Mouse (Mus musculus) spleen, postnatal 10 days (tissue): ENCODE results near the gene Amdhd1.
"Not testable (repeated sequence)": the region's sequence is repeated elsewhere in the genome, so short reads cannot be mapped to it uniquely, and the experiment has no call there.

ENCODE experiments used
- DNase-seq, 2 experiments: peaks; one replicate each; pipeline ENCODE4 v3.0.0; 2021 to 2022; ENCODE audit warnings: low spot score in 2 of 2

Amdhd1 gene

DNA sequence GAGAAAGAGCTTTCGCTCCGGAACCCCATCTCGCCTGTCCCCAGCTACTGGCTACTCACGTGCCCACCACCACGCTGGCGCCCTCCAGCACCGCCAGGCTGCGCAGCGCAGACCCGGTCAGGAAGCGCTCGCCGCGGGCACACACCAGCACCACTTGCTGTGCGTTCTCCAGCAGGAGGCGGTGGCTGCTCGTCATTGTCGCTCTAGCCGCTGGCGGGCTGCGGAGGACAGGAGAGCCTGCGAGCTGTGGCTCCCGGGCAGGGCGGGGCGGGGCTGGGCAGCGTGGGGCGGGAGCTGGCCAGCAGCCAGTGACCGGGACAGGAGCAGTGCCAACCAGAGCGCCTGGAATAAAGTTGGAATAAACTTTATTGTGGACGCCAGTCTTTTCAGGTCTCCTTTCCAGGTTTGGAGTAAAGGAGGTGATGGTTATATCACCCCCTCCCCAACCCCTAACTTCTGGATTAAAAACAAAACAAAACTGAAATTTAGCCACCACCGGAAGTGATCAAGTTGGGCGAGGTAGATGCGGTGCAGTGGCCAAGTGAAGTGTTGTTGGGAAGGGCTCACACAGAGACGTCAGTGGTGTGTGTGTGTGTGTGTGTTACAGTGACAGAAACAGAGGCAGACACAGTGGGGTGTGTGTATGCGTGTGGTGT lies at the start of gene Amdhd1:
Amdhd1 (minus strand) TSS at position 259 of the 656 bp plus-strand sequence.
- peak; percentile 71 to 90 for DNase-seq

DNA sequence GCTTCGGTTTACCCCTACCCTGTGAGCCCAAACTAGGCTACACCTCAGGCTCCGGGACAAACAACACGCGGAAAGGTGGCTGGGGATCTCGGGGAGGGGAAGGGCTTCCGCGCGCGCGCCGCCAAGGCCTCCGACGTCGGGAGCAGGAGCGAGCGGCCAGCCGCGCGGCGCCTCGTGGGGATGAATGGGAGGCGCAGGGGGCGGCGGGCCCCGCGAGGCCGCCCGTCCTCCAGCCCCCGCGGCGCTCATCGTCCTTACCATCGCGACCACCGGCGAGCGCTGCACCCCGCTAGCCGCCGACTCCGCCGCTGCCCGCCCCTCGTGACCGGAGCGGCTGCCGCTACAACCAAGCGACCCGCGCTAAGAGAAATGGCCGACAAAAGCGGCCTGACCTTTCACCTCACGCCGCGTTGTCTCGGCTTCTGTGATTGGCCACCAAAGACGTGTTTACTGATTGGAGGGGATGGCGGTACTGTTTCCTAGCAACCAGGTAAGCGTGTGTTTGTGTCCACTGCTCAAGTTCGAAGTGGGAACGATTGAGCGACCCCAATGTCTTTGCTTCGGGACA lies 49.5 kb upstream of the Amdhd1 start, which contains the start of gene Snrpf:
Snrpf (minus strand) TSS at position 426 of the 568 bp plus-strand sequence.
- DNase-seq = peak; percentile 88 to 90

DNA sequence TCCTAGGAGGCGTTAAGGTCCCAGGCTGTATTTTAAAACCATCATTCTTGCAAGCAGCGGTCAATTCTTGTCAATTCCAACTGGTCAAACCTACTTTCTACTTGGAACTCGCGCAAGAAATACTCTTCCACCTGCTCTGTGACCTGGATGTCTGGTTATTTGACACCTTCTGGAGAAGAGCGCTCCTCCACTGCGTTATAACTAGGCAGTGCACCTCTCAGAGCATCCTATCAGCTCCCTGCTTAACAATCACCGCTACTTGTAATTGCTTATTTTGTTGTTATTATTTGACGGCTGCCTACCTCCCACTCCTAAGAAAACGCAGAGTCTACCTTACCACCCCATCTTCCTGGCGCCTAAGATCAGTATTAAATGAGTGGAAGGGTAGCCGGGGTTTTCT lies 49.0 kb upstream of the Amdhd1 start:
- no peak for DNase-seq

DNA sequence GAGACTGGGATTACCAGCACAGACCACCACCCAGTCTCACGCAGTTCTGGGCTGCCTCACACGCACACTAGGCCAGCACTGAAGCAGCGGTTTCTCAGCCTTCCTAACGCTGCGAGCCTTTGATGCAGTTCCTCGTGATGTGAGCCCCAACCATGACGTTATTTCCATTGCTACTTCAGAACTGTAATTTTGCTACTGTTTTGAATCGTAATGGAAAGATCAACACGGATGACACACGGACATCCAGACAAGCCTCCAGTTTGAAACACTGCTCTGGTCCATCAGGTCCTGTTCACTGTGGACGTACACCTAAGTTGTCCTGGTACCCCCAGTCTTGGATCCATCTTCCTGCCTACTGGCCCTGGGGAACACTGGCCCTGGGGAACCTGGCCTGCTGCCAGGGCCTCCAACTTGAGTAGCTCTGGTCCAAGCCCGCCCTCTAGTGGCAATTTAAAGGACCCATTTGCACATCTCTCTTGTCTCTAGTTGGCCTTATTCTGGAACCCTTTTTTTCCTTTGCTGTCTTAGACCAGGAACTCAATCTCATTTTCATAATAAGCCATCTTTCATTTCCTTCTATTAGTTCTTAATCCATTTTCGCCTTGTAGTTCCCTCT lies 37.5 kb upstream of the Amdhd1 start:
- DNase-seq = peak; percentile 44 to 80

DNA sequence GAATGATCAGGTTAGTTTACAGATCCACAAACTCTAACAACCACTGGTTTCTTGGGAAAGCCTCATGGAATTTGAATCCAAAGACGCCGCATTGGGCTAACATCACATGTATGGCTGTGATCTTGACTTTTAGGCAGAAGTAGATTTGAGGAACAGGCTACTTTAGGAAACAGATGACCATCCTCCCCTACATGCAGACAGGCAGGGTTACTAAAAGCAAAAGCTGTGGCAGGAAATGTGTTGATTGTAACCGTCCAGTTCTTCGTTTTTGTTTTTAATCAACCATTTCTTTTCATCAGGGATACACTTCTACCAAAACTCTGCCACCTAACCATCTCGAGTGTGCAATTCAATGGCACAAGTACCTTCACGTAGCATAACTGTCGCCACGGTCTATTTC lies 36.1 kb upstream of the Amdhd1 start:
- no peak for DNase-seq

DNA sequence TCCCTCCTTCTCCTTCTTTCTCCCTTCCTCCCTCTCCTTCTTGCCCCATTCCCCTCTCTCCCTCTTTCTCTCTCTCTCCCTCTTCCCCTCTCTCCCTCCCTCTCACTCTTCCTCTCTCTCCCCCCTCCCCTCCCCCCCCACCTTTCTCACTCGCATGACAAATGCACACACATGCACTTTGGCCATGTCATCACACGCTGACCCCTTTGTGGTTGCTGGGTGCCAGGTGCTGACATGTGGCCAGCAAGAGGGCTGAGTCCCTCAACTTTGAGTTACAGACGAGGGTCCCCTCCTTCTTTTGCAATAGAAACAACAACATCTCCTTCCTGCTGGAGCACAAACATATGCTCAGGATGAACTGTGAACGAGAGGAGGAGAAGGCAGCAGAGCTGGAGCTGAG lies 35.1 kb upstream of the Amdhd1 start:
- no peak for DNase-seq

DNA sequence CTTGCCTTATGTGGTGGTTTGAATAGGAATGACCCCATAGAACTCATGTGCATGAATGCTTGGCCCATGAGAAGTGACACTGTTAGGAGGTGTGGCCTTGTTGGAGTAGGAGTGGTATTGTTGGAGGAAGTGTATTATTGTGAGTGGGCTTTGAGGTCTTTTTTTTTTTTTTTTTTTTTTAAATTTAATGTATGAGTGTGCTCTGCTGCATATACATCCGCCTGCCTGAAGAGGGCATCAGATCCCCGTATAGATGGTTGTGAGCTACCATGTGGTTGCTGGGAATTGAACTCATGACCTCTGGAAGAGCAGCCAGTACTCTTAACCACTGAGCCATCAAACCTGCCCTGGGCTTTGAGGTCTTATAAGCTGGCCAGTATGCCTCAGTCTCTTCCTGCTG lies 32.4 kb upstream of the Amdhd1 start:
- DNase-seq = no peak

DNA sequence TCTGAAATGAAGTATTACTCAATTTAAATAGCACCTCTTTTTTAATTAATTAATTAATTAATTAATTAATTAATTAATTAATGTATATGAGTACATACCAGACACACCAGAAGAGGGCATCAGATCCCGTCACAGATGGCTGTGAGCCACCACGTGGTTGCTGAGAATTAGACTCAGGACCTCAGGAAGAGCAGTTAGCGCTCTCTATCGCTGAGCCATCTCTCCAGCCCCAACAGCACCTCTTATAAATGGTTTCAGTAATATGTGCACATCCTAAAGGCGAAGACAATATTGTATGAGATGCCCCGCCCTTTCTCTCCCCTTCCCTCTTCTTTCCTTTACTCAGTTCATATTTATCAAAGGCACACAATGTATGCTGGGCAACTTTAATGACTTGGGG lies 28.8 kb upstream of the Amdhd1 start:
- no peak for DNase-seq

DNA sequence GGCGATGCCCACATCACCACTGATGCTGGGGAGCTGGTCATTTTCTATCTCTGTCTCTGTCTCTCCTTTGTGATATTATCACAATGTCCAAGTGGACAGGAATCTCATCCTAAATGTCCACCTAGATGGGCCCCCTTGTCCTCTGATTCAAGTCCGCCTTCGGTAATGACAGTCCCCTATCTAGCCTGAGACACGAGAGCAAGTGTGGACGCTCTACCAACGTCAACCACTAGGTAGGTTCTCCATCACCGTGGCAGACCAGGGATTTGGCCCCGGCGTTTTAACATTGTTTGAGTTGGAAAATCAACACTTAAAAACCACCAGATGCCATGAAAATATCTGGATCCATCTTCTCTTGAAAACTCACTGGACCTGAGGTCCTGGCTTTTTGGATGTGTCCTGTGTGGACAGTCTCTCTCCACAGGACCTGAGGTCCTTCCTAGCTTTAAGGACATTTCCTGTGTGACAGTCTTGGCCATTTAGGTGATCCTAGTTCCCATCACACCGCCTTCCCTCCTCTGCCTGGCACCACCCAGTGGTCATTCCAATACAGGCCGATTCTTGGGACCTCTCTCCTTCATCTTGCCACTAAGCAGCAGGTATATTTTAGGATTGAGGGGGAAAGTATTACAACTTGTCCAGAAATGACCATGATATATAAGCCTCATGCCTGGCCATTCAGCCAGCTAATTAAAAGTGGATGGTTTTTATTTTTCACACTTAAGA lies 28.2 kb upstream of the Amdhd1 start:
- no peak for DNase-seq

DNA sequence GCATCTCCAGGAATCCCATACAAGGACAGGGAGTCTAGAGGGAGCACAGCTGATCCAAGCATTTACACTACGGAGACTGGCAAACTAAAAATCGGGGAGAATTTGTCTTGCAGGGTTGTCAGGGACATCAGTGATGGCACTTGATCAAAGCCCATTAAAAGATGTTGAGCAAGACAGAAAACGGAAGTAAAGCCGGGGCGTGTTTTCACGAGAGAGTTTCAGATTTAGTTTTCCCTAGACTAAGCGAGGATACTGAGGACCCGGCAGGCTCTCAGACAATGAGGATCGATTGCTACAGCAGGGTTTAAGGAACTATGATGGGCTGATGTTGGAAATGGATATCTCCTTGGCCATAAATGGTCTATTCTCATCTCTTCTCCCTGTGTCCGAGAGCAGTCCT lies 27.2 kb upstream of the Amdhd1 start:
- no peak for DNase-seq

DNA sequence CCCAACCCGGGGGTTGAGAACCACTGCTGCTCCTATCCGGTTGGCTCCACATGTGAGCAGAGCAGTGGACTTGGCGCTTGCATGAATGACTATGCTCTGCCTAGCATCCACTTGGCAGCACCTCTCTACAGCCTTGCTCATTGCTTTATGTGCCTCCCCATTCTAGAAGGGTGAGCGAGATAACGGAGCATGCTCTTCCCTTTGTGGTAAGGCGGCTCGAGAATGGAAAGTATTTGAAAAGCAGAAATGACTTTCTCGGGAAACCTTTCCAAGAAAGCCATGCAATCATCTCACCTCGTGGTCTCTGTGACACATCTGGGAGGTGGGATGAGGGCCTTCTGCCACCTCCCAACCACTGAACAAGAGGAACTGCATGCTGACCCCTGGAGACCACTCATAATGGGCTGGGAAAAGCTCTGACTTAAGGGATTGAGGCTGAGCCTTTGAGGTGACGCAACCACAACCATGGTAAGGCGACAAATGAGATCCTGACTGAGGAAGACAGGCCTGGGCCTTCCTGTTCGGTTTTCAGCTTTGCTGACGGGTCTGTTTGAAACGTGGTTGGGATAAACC lies 24.8 kb upstream of the Amdhd1 start:
- DNase-seq = no peak

DNA sequence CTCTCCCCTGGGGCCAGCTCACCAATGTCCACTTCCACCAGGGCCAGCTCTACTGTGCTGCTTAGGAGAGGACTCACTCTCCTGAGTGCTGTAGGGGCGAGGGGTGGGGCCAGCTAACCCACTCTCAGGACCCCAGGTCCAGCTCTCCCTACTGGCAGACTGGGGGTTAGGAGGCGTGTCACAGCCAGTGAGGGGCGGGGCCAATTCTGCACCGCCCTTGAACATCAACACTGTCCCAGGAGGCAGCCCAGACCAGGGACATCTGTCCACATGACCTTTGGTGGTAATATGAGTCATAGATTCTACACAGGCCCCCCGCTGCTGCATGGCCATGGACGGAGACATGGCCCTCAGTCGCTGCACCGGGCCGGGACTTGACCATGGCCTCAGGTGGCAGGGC lies 20.0 kb upstream of the Amdhd1 start:
- DNase-seq = no peak

DNA sequence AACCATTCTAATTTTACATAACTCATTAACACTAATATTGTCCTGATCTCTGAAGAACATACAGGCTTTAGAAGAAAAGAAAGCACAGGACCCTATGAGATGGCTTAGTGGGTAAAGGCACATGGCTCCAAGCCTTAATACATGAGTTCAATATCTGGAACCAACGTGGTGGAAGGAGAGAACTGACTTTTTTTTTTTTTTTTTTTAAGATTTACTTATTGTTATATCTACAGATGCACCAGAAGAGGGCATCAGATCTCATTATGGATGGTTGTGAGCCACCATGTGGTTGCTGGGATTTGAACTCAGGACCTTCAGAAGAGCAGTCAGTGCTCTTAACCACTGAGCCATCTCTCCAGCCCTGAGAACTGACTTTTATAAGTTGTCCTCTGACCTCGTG lies 18.1 kb upstream of the Amdhd1 start:
- DNase-seq = not testable (repeated sequence)

DNA sequence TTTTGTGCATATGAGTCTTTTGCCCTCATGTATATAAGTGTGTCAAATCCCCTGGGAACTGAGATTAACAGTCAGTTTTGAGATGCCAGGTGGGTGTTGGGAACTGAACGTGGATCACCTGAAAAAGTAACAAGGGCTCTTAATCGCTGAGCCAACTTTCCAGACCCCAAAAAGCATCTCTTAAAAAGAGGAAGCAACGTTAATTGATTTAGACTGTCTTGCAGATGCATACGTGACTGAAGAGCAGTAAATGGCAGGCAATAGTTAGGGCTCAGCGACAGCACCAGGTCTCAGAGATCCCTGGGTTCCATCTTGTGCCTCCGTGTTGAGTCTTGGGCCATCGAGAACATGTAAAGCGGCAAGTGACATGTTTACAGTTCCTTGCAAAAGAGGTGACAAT lies 12.8 kb upstream of the Amdhd1 start:
- DNase-seq = no peak

DNA sequence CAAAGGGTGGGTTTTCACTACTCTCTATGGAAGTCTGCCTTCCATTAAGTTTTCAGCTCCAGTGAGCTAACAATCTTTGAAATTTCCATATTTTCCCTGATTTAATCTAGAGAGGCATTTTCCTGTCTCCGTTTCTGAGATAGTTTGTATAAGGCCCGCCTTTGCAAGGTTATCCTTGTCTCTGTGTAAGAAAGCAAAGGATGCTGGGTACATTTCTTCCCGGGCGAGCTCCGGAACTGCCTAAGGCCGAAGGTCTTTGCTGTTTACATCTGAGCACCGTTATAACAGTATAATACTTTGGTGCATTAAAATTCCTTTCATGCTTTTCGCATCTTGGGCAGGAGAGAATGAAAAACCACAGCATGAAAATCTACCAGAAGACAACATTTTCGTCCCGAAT lies 10.0 kb upstream of the Amdhd1 start:
- DNase-seq = no peak

DNA sequence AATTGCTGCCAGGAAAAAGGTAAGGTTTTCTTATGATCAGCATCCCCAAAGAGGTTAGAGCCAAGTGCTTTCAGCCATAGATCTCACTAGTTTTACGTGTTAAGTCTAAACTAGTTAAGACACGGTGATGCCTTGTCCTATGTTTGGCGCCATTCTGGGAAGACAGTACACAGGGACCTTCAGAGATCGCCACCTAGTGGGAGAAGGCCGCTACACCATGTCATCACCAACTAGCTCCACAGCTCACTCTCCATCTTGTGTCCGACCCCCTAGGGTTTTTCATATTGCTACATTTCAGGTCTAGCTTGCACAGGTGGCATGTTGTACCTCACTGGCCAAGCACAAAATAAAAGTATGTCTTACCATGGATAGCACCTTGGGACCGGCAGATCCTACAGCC lies 9.2 kb upstream of the Amdhd1 start:
- DNase-seq = peak; percentile 49 to 83

DNA sequence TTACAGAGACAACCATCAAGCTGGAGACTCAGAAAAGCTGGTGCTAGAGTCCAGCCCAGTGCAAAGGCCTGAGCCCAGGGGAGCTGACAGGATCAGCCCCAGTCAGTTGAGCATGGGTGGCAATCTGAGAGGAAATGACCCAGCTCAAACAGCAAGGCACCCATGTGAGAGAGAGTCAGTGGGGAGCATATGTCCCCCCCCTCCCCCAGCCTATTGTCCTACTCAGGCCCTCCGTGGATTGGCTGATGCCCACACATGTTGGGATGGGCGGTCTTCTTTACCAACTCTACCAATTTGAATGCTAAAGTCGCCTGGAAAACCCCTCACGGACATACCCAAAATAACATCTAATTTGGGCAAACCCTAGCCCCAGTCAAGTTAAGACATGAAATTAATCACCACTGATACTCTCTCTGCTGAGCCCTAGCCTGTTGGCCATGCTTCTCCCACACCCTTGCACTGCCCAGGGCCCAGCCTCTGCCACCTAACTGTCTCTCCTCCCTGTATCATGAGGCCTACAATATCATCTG lies 8.0 kb upstream of the Amdhd1 start:
- no peak for DNase-seq

DNA sequence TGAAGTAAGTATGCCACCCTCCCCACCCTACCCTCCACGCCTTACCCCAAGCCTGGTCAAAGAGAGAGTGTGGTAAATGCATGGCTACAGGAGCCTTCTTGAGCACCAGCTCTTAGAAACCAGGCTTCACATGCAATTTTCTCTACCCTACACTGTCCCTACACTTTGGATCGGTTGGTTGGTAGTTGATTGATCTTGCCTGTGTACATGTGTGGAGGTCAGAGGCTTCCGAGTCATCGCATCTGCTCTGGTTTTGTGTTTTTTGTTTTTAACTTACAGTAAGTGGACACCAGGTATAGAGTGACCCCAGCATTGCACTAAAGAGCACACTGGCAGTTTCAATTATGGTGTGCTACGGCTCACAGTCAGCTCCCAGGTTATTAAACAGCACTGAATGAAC lies 4.3 kb upstream of the Amdhd1 start:
- DNase-seq = no peak

DNA sequence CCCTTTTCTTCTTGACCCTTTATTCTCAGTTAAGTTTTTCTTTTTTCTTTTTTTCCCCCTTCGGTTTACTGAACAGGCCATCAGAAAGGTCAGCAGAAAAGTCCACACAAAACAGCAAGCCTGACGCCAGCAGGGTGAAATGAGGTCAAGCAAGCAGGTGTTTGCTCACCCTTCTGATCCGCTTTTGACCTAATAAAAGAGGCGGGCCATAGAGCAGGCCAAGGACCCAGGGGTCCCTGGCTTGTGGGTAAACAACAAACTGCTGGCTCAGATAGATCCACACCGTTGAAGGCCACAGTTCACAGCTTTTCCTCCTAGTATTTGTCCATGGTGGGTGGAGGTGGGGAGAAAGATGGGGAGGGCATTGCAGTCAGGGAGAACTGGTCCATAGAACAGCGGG lies 3.3 kb upstream of the Amdhd1 start:
- no peak for DNase-seq

DNA sequence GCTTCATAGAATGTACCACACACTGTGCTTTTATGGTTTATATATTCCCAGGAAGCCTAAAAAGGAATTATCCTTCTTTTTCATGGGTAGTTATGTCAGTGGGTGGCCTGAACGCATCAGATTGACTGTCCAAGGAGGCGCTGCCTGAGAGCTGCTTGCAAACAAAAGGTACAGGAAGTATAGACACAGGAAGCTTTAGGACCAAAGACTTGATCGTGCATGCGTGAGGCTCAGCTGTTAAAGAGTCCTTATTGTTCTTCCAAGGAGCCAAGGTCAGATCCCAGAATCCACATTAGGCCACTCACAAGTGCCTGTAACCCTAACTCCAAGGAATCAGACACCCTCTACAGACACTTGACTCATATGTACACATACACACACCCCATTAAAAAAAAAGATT lies 2.5 kb upstream of the Amdhd1 start:
- no peak for DNase-seq

DNA sequence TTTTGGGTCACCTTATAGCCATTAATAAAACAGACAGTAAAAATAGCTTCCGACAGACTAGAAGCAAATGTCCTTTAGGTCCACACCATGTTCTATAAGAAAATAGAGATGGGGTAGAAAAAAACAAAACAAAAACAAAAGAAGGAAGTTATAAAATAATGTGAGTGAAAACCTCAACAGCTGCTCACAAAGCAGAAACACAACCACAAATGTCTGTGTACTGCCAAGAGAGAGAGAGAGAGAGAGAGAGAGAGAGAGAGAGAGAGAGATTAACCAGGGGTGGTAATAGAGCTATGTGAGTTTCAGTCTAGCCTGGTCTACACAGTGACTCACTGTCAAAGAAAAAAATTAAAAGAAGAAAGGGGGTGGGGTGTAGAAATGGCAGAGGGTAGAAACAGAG lies 1.8 kb upstream of the Amdhd1 start:
- no peak for DNase-seq
